Mouse (Mus musculus): ENCODE measurements at regions not wholly inside any gene's neighbourhood (a gene's known extent, or its start where the extent isn't known, plus 50 kb on each side); places are given as distances from the start of the nearest gene placed in this dataset.

GRCm38 (mm10) chr4:23193384-23194135 is 705.4 kb upstream of the Pou3f2 start:
- TF ChIP-seq ZNF384 (IDR thresholded peaks at IDR 0.05; ENCODE audit: low read depth, low read length) (no peak), CTCF (IDR thresholded peaks at IDR 0.05 in 2 of 3, conservative IDR thresholded peaks at IDR 0.05 in 1 of 3; ENCODE audit: control insufficient read depth in 1 of 3, insufficient read depth in 1 of 3, low read depth in 2 of 3, low read length in 3 of 3, poor library complexity in 1 of 3, severe bottlenecking in 1 of 3) (no peak), MAFK (IDR thresholded peaks at IDR 0.05; ENCODE audit: borderline replicate concordance, low read depth, low read length) (no peak), USF1 (IDR thresholded peaks at IDR 0.05; ENCODE audit: low read depth, low read length) (no peak), MEF2A (IDR thresholded peaks at IDR 0.05; ENCODE audit: extremely low read depth, insufficient replicate concordance, low read depth, low read length, poor library complexity, severe bottlenecking) (no peak), GATA1 (IDR thresholded peaks at IDR 0.05; ENCODE audit: low read depth, low read length) (no peak), EP300 (IDR thresholded peaks at IDR 0.05; ENCODE audit: low read depth in 1 of 2, low read length in 2 of 2) (no peak)

All from MEL (cell line).